Mouse (Mus musculus): ENCODE measurements at regions not wholly inside any gene's neighbourhood (a gene's known extent, or its start where the extent isn't known, plus 50 kb on each side); places are given as distances from the start of the nearest gene placed in this dataset.

DNA sequence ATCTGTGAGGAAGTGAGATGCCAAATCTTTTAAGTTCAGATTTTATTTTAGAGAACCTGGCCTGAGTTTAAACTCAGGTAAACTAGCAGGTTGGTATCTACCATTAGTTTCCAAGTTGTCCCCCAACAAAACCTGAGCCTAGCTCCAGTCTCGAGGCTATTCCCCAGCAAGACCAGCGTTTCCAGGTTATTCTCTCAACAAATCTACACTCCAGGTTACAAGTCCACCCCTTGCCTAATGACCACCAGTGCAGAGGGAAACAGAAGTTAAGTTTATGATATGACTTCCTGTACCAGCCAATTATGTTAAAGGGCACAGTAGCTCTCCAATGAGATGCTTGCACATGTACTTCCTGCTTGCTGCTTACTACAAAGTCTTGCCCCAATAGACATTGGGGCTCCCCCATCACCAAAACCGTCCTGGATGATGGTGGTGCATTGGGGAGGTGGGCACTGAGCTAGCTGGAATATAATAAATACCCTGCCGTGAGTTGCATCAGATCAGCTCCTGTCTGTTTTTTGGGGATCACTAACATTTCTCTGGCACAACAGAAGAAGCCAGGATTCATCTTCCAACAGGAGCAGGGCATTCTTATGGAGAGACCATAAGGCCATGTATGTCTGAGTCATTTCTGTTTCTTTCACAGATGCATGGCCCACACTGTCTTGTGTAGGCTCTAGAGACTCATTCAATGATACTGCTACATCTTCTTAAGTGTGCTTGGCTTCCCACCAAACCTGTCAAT is 111.2 kb upstream of the Cpsf6 start:
- H3K4me3 ChIP-seq (replicated peaks; ENCODE audit: extremely low read depth, low read depth, low read length): no peak overlapping the region
- peaks cover 2% of the 10 kb centered on the region; the same call in 1 of the 2 replicates for H3K4me1 ChIP-seq (ENCODE audit: control insufficient read depth, insufficient read depth, low read length)
- TF ChIP-seq CTCF (IDR thresholded peaks at IDR 0.05; ENCODE audit: insufficient read depth, low read length): no peak
- TF ChIP-seq POLR2A (IDR thresholded peaks at IDR 0.05; ENCODE audit: borderline replicate concordance, extremely low read depth, low read depth, low read length): no peak
- DNase-seq: no peak
- WGBS: 77% methylated on average over 4 of the region's 4 CpGs

DNA sequence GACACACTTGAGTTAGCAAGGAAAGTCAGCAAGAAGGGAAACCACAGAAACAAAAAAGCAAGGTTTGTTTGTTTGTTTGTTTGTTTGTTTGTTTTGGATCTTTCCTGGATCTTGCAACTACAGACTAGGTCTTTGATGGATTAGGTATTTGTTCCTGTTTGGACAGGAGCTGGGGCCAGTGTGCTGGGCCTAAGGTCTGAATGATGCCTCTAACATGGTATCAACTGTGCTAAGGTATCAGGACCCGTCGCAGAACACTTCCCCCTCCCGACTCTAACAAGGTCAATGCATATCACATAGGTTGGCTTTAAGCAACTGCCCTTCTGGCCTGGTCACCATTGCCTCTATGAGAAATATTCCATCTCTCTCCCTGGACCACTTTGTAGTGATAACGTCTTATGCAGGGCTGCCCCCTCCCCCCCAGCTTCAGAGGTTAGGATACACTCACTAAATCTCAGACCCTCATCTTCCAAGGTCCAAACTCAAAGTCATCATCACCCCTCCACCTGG is 103.3 kb upstream of the Cpsf6 start:
- no peak for DNase-seq
- no peak overlapping the region for H3K4me3 ChIP-seq (replicated peaks; ENCODE audit: extremely low read depth, low read depth, low read length)
- H3K4me1 ChIP-seq (ENCODE audit: control insufficient read depth, insufficient read depth, low read length): no peaks in the 10 kb centered on the region
- TF ChIP-seq CTCF (IDR thresholded peaks at IDR 0.05; ENCODE audit: insufficient read depth, low read length): no peak
- no peak for TF ChIP-seq POLR2A (IDR thresholded peaks at IDR 0.05; ENCODE audit: borderline replicate concordance, extremely low read depth, low read depth, low read length)
- 95% methylated on average over 4 of the region's 4 CpGs for WGBS

DNA sequence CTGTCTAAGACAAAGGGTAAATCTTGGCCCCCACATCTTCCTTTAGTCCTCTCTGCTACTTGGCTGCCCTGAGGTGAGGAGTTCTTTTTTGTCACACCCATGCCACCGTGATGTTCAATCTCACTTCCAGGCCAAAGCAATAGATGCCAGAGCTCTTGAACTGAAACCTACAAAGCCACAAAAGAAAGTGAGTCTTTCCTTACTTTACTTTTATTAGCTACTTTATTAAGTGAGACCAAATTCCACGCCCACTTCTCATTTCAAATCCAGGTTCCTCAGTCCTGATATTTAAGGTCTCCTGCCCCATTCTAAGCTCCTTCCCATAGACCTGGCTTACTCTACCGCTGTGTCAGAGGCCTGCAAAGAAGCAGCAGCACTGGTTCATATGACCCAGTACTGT is 102.5 kb upstream of the Cpsf6 start:
- no peaks in the 10 kb centered on the region for H3K4me1 ChIP-seq (ENCODE audit: control insufficient read depth, insufficient read depth, low read length)
- WGBS: 88% methylated on average over 3 of the region's 3 CpGs
- TF ChIP-seq CTCF (IDR thresholded peaks at IDR 0.05; ENCODE audit: insufficient read depth, low read length) (no peak), POLR2A (IDR thresholded peaks at IDR 0.05; ENCODE audit: borderline replicate concordance, extremely low read depth, low read depth, low read length) (no peak)
- H3K4me3 ChIP-seq (replicated peaks; ENCODE audit: extremely low read depth, low read depth, low read length): no peak overlapping the region
- DNase-seq: no peak

DNA sequence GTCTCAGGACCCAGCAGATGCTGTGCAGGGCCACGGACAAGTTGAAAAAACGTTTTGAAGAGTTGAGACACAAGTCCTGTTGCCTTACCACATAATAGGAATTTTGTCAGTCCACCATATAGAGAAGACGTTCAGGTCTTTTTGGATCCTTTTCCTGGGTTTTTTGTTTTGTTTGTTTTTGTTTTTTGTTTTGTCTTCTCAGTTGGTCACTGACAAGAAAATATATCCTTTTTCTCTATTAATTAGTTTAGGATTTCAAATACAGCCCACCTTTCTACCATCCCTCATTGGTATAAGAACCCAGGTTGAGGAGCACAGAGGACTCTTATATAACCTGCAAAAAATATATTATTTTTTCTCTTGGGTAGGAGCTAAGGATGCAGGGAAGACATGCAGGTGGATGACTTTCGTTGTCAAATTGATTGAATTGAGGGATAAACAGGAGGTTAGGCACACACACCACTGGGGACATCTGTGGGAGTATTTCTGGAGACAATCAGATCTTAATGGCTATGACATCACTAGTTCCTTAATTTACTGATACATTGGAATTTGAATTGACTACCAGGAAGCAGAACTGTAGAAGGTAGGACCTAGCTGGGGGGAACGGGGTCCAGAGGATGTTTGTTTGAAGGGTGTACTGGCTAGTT is 101.7 kb upstream of the Cpsf6 start:
- no peaks in the 10 kb centered on the region for H3K4me1 ChIP-seq (ENCODE audit: control insufficient read depth, insufficient read depth, low read length)
- no peak overlapping the region for H3K4me3 ChIP-seq (replicated peaks; ENCODE audit: extremely low read depth, low read depth, low read length)
- TF ChIP-seq POLR2A (IDR thresholded peaks at IDR 0.05; ENCODE audit: borderline replicate concordance, extremely low read depth, low read depth, low read length) (no peak), CTCF (IDR thresholded peaks at IDR 0.05; ENCODE audit: insufficient read depth, low read length) (no peak)
- DNase-seq: no peak
- WGBS: 78% methylated on average over 5 of the region's 5 CpGs

DNA sequence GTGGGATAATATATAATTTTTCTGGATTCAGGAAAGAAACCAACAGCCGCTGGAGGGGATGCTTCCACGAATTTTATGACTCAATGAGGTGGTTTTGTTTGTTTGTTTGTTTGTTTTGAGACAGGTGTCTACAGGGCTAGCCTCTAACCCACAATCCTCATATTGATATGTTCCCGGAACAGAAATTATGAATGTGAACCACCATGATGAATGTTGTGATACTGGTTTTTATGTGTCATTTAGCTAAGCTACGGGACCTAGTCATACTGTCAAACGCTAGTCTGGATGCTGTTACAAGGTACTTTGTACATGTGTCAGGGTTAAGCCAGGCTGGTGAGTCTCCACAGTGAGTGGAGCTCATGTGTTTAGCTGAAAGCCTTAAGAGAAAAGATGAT is 100.6 kb upstream of the Cpsf6 start:
- WGBS: 84% methylated on average over 5 of the region's 5 CpGs
- DNase-seq: no peak

DNA sequence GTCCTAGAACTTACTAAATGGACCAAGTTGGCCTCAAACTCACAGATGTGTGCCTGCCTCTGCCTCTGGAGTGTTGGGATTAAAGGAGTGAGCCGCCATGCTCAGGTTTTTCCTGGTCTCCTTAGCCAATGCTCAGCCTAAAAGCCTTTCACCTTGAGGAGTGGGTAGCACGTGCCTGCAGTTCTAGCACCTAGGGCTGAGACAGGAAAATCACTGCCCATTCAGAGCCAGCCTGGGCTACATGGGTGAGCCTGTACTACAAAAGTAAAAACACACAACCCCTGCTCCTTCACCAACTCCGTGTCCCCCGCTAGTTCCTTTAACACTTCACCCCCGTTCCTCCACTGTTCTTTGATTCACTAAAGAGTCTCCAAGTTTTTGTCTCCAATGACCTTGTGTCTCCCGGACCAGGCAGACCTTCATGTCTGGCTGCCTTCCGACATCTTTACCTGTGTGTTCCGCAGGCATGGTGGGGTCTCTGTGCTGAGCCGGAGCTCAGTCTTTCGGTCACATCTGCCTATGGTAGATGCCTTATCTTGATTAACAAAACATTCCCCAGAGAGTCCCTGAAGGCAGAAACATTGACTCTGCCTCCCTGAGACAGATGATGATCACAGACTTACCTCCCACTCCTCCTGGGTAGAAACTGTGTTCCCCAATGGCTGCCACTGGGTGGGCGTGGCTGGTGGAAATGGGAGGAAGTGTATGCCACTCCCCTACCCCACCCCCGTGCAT is 100.1 kb upstream of the Cpsf6 start:
- H3K4me1 ChIP-seq (ENCODE audit: control insufficient read depth, insufficient read depth, low read length): no peaks in the 10 kb centered on the region
- DNase-seq: no peak
- no peak for TF ChIP-seq CTCF (IDR thresholded peaks at IDR 0.05; ENCODE audit: insufficient read depth, low read length)
- TF ChIP-seq POLR2A (IDR thresholded peaks at IDR 0.05; ENCODE audit: borderline replicate concordance, extremely low read depth, low read depth, low read length): no peak
- H3K4me3 ChIP-seq (replicated peaks; ENCODE audit: extremely low read depth, low read depth, low read length): no peak overlapping the region
- 88% methylated on average over 12 of the region's 12 CpGs for WGBS

More for the DNA sequence above, 100.6 kb upstream of the Cpsf6 start:
- no peak overlapping the region for H3K4me3 ChIP-seq (replicated peaks; ENCODE audit: extremely low read depth, low read depth, low read length)
- TF ChIP-seq POLR2A (IDR thresholded peaks at IDR 0.05; ENCODE audit: borderline replicate concordance, extremely low read depth, low read depth, low read length) (no peak), CTCF (IDR thresholded peaks at IDR 0.05; ENCODE audit: insufficient read depth, low read length) (no peak)
- H3K4me1 ChIP-seq (ENCODE audit: control insufficient read depth, insufficient read depth, low read length): no peaks in the 10 kb centered on the region

- Histone ChIP-seq H3K4me1 (ENCODE audit: control insufficient read depth, insufficient read depth, low read length) (no peaks in the 10 kb centered on the region), H3K4me3 (replicated peaks; ENCODE audit: extremely low read depth, low read depth, low read length) (no peak overlapping the region)
- WGBS: 73% methylated on average over 4 of the region's 4 CpGs
- no peak for DNase-seq
- TF ChIP-seq POLR2A (IDR thresholded peaks at IDR 0.05; ENCODE audit: borderline replicate concordance, extremely low read depth, low read depth, low read length) (no peak), CTCF (IDR thresholded peaks at IDR 0.05; ENCODE audit: insufficient read depth, low read length) (no peak)
These were observed 99.1 kb upstream of the Cpsf6 start for GRCm38 (mm10) chr10:117478931-117479280.

GRCm38 (mm10) chr10:117478202-117478930 is 98.6 kb upstream of the Cpsf6 start:
- no peak for DNase-seq
- no peak for TF ChIP-seq POLR2A (IDR thresholded peaks at IDR 0.05; ENCODE audit: borderline replicate concordance, extremely low read depth, low read depth, low read length)
- no peak for TF ChIP-seq CTCF (IDR thresholded peaks at IDR 0.05; ENCODE audit: insufficient read depth, low read length)
- WGBS: 85% methylated on average over 23 of the region's 23 CpGs
- H3K4me1 ChIP-seq (ENCODE audit: control insufficient read depth, insufficient read depth, low read length): no peaks in the 10 kb centered on the region
- H3K4me3 ChIP-seq (replicated peaks; ENCODE audit: extremely low read depth, low read depth, low read length): no peak overlapping the region
